Mouse (Mus musculus) gastrocnemius, postnatal 25 days (tissue): ENCODE data around the gene Ildr2. TPM values are rescaled to one million over a fixed set of nuclear protein-coding genes. Genes with fewer than 3 reads are reported as not detected.

Experiments
- DNase-seq: peaks from one replicate; pipeline ENCODE4 v3.0.0; 2022
- total RNA-seq, 2 experiments: library from RNA; stranded (reverse); gene quantifications; 1 replicate in 1 of 2; 2 replicates in 1 of 2; pipeline ENCODE4 v1.2.3; 2021

The Ildr2 gene
- total RNA-seq, 2 experiments from 2014 or later = 1.4 to 3.1 TPM

DNA sequence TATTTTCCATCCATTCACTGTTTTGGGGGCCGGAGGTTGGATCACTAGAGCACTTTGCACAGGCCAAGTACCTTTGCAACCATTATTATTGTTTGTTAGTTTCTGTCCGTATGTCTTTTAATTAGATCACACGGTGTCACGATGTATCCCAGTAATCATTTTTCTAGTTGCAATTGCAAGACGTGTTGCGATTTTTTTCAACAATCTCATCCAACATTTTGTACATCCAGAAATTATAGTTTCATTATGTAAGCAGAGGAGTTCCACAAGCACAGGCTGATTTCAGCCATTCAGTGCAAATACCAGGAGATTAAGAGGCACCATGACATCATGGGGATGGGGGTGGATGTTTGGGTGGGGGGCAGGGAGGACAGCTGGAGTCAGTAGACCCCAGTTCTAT lies 29.5 kb downstream of the Ildr2 start:
- DNase-seq = no peak

- no peak for DNase-seq
Measured at GRCm38 (mm10) chr1:166284390-166284789, 30.5 kb downstream of the Ildr2 start.

DNA sequence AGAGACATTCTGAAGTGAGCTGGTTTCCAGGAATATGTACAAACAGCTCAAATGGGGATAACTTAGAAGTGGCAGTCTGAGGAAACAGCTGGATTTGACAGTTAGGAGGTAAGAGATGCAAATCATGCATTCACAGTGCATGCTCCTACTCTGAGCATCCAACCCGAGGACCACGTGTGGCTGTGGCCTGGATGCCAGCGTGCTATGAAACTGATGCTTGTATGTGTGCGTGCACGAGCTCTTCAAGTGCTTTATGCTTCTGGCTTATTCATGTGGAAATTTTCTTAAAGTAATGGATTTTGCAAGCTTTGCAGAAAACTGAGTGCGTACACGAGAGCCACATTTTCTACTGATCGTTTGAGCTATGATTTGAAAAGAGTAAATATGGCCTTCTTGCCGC lies 32.3 kb downstream of the Ildr2 start:
- DNase-seq = no peak

DNA sequence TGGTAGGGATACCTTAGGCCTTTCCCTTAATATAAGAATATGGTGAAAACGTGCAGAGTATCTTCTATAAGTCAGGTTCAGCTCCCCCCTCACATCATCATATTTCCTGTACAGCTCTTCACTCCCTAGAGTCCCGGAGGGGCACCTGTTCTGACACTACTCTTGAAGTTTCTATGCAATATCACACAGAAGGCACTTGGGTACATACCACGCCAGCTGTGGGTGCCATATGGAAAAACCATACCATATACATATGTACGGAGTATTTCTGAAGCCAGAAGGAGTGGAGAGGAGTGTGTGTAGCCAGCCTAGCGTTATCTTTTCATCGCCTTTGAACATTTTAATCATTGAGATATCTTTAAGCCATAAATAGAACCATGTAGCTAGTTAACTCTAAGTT lies 36.6 kb downstream of the Ildr2 start:
- no peak for DNase-seq

DNA sequence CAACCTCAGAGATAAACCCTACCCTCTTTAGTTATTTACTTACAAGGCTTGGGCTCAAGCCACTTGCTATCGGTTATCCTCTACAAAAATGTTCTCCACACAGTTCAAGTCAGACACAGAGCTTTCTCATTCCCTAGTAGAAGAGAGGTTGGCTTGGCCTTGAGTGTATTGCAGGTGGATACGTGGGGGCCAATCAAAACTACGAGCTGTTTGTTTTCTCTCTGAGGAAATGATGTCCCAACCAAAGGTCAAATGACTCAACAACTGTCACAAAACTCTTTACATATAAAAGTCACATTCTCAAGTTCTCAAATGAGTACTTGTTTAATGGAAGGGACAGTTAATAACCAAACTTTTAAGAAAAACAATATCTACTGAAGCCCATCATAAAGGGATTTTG lies 39.1 kb downstream of the Ildr2 start:
- DNase-seq = no peak

DNA sequence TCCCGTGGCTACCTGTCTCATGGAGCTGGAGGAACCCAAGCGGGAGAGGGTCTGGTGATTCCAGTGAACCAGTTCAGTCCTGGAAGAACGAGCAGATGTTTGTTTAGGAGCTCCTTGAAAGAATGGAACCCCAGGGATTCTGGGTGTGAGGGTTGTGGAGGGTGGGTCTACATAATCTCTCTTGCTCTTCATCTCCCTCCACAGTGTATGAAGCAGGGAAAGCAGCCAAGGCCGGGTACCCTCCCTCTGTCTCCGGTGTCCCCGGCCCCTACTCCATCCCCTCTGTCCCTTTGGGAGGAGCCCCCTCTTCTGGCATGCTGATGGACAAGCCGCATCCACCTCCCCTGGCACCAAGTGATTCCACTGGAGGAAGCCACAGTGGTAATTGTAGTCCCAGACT lies 41.6 kb downstream of the Ildr2 start:
- DNase-seq = no peak

GRCm38 (mm10) chr1:166296371-166296770 lies 42.4 kb downstream of the Ildr2 start:
- DNase-seq = no peak

DNA sequence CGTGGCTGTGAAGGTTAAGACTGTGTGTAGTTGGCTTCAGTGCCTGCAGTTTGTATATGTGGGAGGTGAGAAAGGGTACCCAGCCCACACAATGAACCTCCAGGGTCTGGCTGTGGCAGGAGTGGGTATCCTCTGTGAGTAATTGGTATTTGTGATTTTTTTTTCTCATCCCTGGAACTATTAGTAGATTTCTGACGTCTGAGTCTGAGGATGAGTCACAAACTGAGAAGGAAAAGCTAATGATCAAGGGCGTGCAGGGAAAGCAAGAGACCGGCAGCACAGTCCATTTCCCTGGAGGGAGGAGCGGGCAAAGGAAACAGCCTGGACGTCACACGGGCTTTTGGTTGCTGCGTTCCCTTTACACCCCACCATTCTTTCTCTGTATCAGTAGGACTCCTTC lies 43.0 kb downstream of the Ildr2 start:
- no peak for DNase-seq

GRCm38 (mm10) chr1:166297499-166298111 lies 43.7 kb downstream of the Ildr2 start:
- DNase-seq = no peak

GRCm38 (mm10) chr1:166298884-166299283 lies 44.9 kb downstream of the Ildr2 start:
- no peak for DNase-seq

GRCm38 (mm10) chr1:166299821-166300220 lies 45.9 kb downstream of the Ildr2 start:
- no peak for DNase-seq

- DNase-seq = no peak
Measured at GRCm38 (mm10) chr1:166300526-166300925, 46.6 kb downstream of the Ildr2 start.

- DNase-seq = no peak
Measured at GRCm38 (mm10) chr1:166304352-166305240, 50.7 kb downstream of the Ildr2 start.

DNA sequence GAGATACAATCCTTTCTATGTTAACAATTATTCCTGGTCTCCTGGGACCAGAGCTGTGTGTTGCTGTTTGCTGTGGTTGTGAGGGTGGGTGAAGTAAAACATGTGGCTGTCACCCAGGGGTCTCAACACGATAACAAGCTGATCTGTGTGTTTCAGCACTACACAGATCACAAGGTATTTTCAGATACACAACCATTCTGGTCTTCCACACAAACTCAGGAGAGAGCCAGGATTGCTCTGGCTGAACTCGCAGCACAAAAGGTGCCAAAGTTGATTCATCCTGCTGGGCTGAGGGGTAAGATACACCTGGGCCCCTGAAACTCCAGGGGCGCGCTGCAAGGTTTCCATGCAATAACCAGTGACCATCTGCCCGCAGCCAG lies 54.5 kb downstream of the Ildr2 start:
- DNase-seq = no peak

DNA sequence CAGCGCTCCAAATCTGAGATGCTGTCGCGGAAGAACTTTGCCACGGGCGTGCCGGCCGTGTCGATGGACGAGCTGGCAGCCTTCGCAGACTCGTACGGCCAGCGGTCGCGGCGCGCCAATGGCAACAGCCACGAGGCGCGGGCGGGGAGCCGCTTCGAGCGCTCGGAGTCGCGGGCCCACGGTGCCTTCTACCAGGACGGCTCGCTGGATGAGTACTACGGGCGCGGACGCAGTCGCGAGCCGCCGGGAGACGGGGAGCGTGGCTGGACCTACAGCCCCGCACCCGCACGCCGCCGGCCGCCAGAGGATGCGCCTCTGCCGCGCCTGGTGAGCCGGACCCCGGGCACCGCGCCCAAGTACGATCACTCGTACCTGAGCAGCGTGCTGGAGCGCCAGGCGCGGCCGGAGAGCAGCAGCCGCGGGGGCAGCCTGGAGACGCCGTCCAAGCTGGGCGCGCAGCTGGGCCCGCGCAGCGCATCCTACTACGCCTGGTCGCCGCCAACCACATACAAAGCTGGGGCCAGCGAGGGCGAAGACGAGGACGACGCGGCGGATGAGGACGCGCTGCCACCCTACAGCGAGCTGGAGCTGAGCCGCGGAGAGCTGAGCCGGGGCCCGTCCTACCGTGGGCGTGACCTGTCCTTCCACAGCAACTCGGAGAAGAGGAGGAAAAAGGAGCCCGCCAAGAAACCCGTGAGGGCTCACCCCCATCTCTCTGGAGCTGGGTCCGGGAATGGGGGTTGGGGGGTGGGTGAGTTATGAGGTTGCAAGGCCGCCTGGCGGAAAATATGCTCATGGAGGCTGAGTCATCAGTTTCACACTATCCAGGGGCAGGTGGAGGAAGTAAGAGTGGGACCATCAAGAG lies 55.1 kb downstream of the Ildr2 start:
- no peak for DNase-seq

DNA sequence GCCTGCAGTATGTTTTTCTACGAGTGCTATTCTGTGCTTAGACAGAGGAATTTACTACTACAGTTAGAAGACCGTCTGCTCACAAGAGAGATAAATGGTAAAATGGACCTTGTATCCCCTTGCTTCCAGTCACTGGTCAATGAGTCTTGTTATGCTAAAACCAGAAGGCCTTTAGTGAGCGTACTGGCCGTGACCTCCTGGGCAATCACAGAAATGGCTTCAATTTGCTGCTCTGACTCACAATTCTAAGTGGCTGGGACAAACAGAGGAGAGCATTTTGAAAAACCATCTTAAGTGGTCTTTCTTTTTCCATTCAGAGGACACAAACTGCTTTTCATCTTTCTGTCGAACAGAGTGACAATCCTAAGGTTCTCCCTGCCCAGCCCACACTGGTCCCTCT lies 57.2 kb downstream of the Ildr2 start:
- DNase-seq = no peak

- DNase-seq = no peak
Measured at GRCm38 (mm10) chr1:166313637-166314036, 59.7 kb downstream of the Ildr2 start.

GRCm38 (mm10) chr1:166315706-166316105 lies 61.8 kb downstream of the Ildr2 start:
- DNase-seq = no peak

GRCm38 (mm10) chr1:166319132-166319698 lies 65.3 kb downstream of the Ildr2 start:
- DNase-seq = peak; percentile 17

GRCm38 (mm10) chr1:166326421-166326820 lies 72.5 kb downstream of the Ildr2 start:
- DNase-seq = no peak

GRCm38 (mm10) chr1:166330752-166331151 lies 76.8 kb downstream of the Ildr2 start:
- DNase-seq = no peak

DNA sequence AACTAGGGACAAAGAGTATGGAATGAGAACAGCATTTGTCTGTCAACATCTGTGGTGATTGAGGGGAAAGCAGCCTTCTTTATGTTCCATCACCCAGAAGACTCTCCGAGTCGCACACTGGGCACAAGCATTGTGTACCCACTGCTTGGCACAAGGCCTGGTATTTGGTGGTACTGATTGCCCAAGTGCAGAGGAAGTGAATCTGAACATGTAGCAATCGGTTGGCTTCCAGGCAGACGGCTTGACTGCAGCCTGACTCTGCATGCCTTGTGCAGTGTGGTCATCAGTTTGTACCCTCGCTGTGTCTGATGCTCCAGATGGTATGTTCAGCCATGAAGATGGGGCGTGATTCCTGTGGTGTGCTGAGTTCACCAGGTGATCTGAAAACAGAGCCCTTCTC lies 85.2 kb downstream of the Ildr2 start:
- no peak for DNase-seq

GRCm38 (mm10) chr1:166342060-166342459 lies 88.1 kb downstream of the Ildr2 start:
- DNase-seq = no peak
